Mouse (Mus musculus): ENCODE data around the gene Kcne2. TPM values are rescaled to one million over a fixed set of nuclear protein-coding genes. Genes with fewer than 3 reads are reported as not detected.
A peak's percentile ranks its signal among the peaks of the same experiment; 100 is the strongest.

The Kcne2 gene
- polyA plus RNA-seq, 1 experiment from 2014 or later = 0.11 TPM

DNA sequence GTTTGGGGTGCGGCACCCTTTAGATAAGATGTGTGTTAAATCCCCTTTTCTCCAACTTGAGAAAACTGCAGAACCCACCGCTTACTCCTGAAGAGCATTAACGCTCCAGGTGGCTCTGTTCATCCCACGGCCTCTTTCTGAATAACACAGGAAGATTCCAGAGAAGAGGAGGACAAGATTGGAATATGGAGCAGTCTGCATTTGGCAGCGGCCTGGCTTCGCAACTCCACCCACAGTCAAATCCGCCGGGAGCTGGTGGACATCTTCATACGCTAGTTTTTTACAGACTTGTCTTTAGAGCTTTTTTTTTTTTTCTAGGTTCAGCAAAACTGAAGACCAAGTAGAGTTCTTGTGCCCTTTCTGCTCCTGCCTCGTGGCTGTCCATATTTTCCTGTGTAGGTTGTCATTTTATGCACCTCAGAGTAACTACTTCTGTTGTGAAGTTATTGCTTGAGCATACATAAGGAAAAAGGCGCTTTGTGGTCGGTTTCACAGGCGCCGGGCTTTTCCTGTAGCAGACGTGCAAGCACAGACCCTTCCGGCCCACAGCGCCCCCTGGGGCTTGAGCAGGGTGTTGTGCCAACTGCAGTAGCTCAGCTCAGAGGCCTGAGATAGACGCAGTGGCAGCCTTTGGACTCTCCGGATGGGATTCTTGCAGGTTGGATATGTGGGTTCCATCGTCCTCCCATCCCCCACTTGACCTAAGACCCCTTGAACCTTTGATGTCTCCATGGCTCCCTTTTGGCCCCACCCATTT, 27.3 kb downstream of the Kcne2 start:
- H3K27me3 ChIP-seq (ENCODE audit: insufficient read depth, low read length) = no peaks in the 10 kb centered on the region
- H3K4me2 ChIP-seq (ENCODE audit: low read length) = no peak overlapping the region
- ATAC-seq (replicated peaks; ENCODE audit: low FRiP score, low read depth) = no peak
- no peak for DNase-seq (ENCODE audit: low spot score)
- WGBS = 64% methylated on average over 20 of the region's 20 CpGs
- H3K9me3 ChIP-seq (replicated peaks; ENCODE audit: low read length) = no peaks in the 10 kb centered on the region; the same call in 1 of the 2 replicates
- no peaks in the 10 kb centered on the region for H3K36me3 ChIP-seq (ENCODE audit: insufficient read depth, low read length)
- H3K4me1 ChIP-seq (replicated peaks; ENCODE audit: insufficient read depth, low read length) = no peaks in the 10 kb centered on the region
- H3K9ac ChIP-seq (ENCODE audit: low read depth, low read length) = no peak overlapping the region
- TF ChIP-seq CTCF (IDR thresholded peaks at IDR 0.05; ENCODE audit: low read depth) = peak; percentile 53
- H3K4me3 ChIP-seq (replicated peaks; ENCODE audit: low read depth, low read length) = no peak overlapping the region
- no peak overlapping the region for H3K27ac ChIP-seq

GRCm38 (mm10) chr16:92320361-92320760, 28.2 kb downstream of the Kcne2 start:
- DNase-seq (ENCODE audit: low spot score) (no peak), ATAC-seq (replicated peaks; ENCODE audit: low FRiP score, low read depth) (no peak)
- Histone ChIP-seq H3K27ac (no peak overlapping the region), H3K9me3 (replicated peaks; ENCODE audit: low read length) (no peaks in the 10 kb centered on the region; the same call in 1 of the 2 replicates), H3K4me1 (replicated peaks; ENCODE audit: insufficient read depth, low read length) (no peaks in the 10 kb centered on the region), H3K36me3 (ENCODE audit: insufficient read depth, low read length) (no peaks in the 10 kb centered on the region), H3K4me3 (replicated peaks; ENCODE audit: low read depth, low read length) (no peak overlapping the region), H3K4me2 (ENCODE audit: low read length) (no peak overlapping the region), H3K27me3 (ENCODE audit: insufficient read depth, low read length) (no peaks in the 10 kb centered on the region), H3K9ac (ENCODE audit: low read depth, low read length) (no peak overlapping the region)
- no peak for TF ChIP-seq CTCF (IDR thresholded peaks at IDR 0.05; ENCODE audit: low read depth)
- WGBS = 92% methylated on average over 3 of the region's 3 CpGs

DNA sequence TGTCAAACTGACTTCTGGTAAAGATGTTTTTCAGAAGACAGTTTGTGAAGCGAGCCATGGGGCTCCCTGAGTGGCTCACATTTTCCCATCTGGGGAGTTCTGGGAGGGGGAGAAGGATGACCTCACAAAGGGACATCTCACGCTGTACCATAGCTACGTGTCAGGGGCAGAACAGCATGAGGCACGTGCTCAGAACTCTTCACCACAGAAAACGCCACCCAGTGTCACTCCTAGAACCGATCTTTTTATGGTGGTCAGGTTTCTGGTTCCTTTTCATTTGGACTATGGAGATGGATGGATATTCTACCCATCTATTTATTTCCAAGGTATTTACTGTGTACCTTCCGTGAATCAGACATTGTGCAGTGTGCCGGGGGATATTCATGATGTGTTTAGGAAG, 29.2 kb downstream of the Kcne2 start, which contains the start of gene Fam243:
Gene Fam243 (minus strand): TSS at position 101 of the 400 bp plus-strand sequence.
- Histone ChIP-seq H3K4me2 (ENCODE audit: low read length) (no peak within 1 kb of the TSS), H3K4me1 (replicated peaks; ENCODE audit: insufficient read depth, low read length) (no peaks in the 10 kb centered on the region), H3K27ac (no peak within 1 kb of the TSS), H3K36me3 (ENCODE audit: insufficient read depth, low read length) (no peaks in the 10 kb centered on the region), H3K9me3 (replicated peaks; ENCODE audit: low read length) (no peaks in the 10 kb centered on the region; the same call in 1 of the 2 replicates), H3K27me3 (ENCODE audit: insufficient read depth, low read length) (no peaks in the 10 kb centered on the region), H3K4me3 (replicated peaks; ENCODE audit: low read depth, low read length) (no peak within 1 kb of the TSS), H3K9ac (ENCODE audit: low read depth, low read length) (no peak within 1 kb of the TSS)
- DNase-seq (ENCODE audit: low spot score) = no peak
- no peak for TF ChIP-seq CTCF (IDR thresholded peaks at IDR 0.05; ENCODE audit: low read depth)
- 90% methylated on average over 8 of the region's 8 CpGs for WGBS
- ATAC-seq (replicated peaks; ENCODE audit: low FRiP score, low read depth) = no peak

DNA sequence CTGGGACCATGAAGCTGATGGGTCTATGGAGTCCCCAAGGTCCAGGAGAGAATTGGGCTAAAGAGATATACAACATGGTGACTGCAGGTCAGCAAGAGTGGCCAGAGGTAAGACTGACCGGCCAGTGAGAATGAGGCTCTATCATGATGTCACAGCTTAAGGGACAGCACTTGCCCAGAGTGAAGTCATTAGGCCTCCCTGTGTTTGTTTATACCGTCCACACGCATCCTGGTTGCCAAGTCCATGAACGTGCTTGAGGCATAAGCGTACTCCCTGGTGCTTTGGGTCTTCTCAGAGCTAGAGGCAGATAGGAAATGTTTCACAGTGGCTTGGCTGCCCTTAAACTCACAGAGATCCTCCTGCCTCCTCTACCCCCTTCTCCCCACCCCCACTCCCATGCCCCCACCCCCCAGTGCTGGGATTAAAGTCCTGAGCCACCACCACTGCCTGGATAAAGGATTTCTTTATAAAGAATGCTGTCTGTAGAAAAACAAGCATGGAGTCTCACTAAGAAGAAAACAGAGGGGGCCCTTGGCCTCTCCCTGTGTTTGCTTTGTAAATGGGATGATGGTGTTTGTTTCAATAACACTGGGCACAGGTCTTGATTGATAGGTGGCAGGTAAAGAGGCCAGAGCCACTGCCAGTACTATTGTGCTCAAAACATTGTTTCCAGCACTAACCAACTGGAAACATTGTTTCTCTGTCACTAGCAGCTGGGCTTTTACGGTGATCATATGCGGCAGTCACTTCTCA, 32.3 kb downstream of the Kcne2 start:
- Histone ChIP-seq H3K4me3 (replicated peaks; ENCODE audit: low read depth, low read length) (no peak overlapping the region), H3K27ac (no peak overlapping the region), H3K27me3 (ENCODE audit: insufficient read depth, low read length) (no peaks in the 10 kb centered on the region), H3K4me1 (replicated peaks; ENCODE audit: insufficient read depth, low read length) (no peaks in the 10 kb centered on the region), H3K4me2 (ENCODE audit: low read length) (no peak overlapping the region), H3K36me3 (ENCODE audit: insufficient read depth, low read length) (no peaks in the 10 kb centered on the region), H3K9me3 (replicated peaks; ENCODE audit: low read length) (no peaks in the 10 kb centered on the region), H3K9ac (ENCODE audit: low read depth, low read length) (no peak overlapping the region)
- 58% methylated on average over 7 of the region's 7 CpGs for WGBS
- ATAC-seq (replicated peaks; ENCODE audit: low FRiP score, low read depth) (no peak), DNase-seq (ENCODE audit: low spot score) (no peak)
- TF ChIP-seq CTCF (IDR thresholded peaks at IDR 0.05; ENCODE audit: low read depth) = no peak

DNA sequence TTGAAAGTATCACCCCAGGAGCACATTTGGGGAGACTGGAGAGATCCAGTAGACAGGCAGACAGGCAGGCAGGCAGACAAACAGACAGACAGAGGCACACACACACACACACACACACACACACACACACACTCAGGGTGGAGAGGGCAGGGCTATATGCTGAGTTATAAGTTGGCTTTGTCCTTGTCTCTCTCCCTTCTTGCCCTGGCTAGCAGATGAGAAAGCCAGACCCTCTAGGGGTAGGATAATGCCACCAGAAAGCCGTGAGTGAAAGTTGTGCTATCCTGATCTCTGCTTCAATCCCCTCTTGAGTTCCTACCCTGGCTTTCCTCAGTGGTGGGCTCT, 32.8 kb downstream of the Kcne2 start:
- H3K27ac ChIP-seq = no peak overlapping the region
- no peak overlapping the region for H3K4me3 ChIP-seq (replicated peaks; ENCODE audit: low read depth, low read length)
- H3K4me1 ChIP-seq (replicated peaks; ENCODE audit: insufficient read depth, low read length) = no peaks in the 10 kb centered on the region
- no peak for ATAC-seq (replicated peaks; ENCODE audit: low FRiP score, low read depth)
- TF ChIP-seq CTCF (IDR thresholded peaks at IDR 0.05; ENCODE audit: low read depth) = no peak
- no peak overlapping the region for H3K4me2 ChIP-seq (ENCODE audit: low read length)
- no peaks in the 10 kb centered on the region for H3K27me3 ChIP-seq (ENCODE audit: insufficient read depth, low read length)
- H3K36me3 ChIP-seq (ENCODE audit: insufficient read depth, low read length) = no peaks in the 10 kb centered on the region
- 62% methylated on average over 1 of the region's 1 CpGs for WGBS
- H3K9me3 ChIP-seq (replicated peaks; ENCODE audit: low read length) = no peaks in the 10 kb centered on the region
- no peak for DNase-seq (ENCODE audit: low spot score)
- H3K9ac ChIP-seq (ENCODE audit: low read depth, low read length) = no peak overlapping the region

GRCm38 (mm10) chr16:92327911-92328310, 35.7 kb downstream of the Kcne2 start:
- Histone ChIP-seq H3K27ac (no peak overlapping the region), H3K4me2 (ENCODE audit: low read length) (no peak overlapping the region), H3K9ac (ENCODE audit: low read depth, low read length) (no peak overlapping the region), H3K27me3 (ENCODE audit: insufficient read depth, low read length) (no peaks in the 10 kb centered on the region), H3K4me1 (replicated peaks; ENCODE audit: insufficient read depth, low read length) (no peaks in the 10 kb centered on the region), H3K4me3 (replicated peaks; ENCODE audit: low read depth, low read length) (no peak overlapping the region), H3K9me3 (replicated peaks; ENCODE audit: low read length) (no peaks in the 10 kb centered on the region), H3K36me3 (ENCODE audit: insufficient read depth, low read length) (no peaks in the 10 kb centered on the region)
- TF ChIP-seq CTCF (IDR thresholded peaks at IDR 0.05; ENCODE audit: low read depth) = no peak
- 63% methylated on average over 10 of the region's 10 CpGs for WGBS
- DNase-seq (ENCODE audit: low spot score) = no peak
- no peak for ATAC-seq (replicated peaks; ENCODE audit: low FRiP score, low read depth)
